Mouse (Mus musculus) CH12.LX (cell line): Measurements from ENCODE around the gene Chga. TPM values are rescaled to one million over a fixed set of nuclear protein-coding genes. Genes with fewer than 3 reads are reported as not detected.

ENCODE experiments used
- DNase-seq: peaks from one replicate; pipeline ENCODE4 v3.0.0-alpha.2; 2013; ENCODE audit errors: extremely low read depth
- H3K27ac ChIP-seq: 2 replicates; pipeline ENCODE4 v1.5.1; 2012; ENCODE audit warnings: low read depth, mild to moderate bottlenecking, control low read depth, moderate library complexity; ENCODE audit not compliant: insufficient read depth
- H3K27me3 ChIP-seq: replicated peaks from 2 replicates; pipeline ENCODE3; 2012; ENCODE audit warnings: inconsistent platforms
- H3K36me3 ChIP-seq, 2 experiments: replicated peaks in 1 of 2; 2 replicates each; pipeline versions ENCODE3 to v1.6.1; 2012; ENCODE audit warnings: inconsistent platforms in 1 of 2, low read length in 1 of 2, mild to moderate bottlenecking in 1 of 2, mixed read lengths in 1 of 2, moderate library complexity in 1 of 2; ENCODE audit not compliant: control insufficient read depth in 1 of 2, insufficient read depth in 1 of 2
- H3K4me1 ChIP-seq, 2 experiments: 2 replicates each; pipeline ENCODE4 v1.6.1; 2012; ENCODE audit warnings: inconsistent platforms in 1 of 2, moderate library complexity in 1 of 2; ENCODE audit not compliant: insufficient read depth in 2 of 2, control insufficient read depth in 1 of 2
- H3K4me2 ChIP-seq: 2 replicates; pipeline ENCODE4 v1.6.1; 2012; ENCODE audit warnings: low read depth, mild to moderate bottlenecking, control low read depth; ENCODE audit not compliant: poor library complexity, insufficient read depth, severe bottlenecking
- H3K4me3 ChIP-seq, 3 experiments: fragments of 150-350 bp in 1 of 3; sonication (generic) in 1 of 3; replicated peaks in 1 of 3; 2 replicates each; pipeline versions ENCODE3 to v1.5.1; 2011 to 2012; ENCODE audit warnings: low read depth in 2 of 3, low read length in 2 of 3, mild to moderate bottlenecking in 2 of 3, moderate library complexity in 2 of 3, control low read depth in 1 of 3, improper control_type of control experiment in 1 of 3, inconsistent platforms in 1 of 3, mixed read lengths in 1 of 3; ENCODE audit not compliant: poor library complexity in 1 of 3
- H3K79me2 ChIP-seq: replicated peaks from 2 replicates; pipeline ENCODE4 v1.6.1; 2012; ENCODE audit warnings: mild to moderate bottlenecking, moderate library complexity; ENCODE audit not compliant: control insufficient read depth, poor library complexity, insufficient read depth, severe bottlenecking; ENCODE audit errors: extremely low read depth
- H3K9ac ChIP-seq: 2 replicates; pipeline ENCODE4 v1.6.1; 2012; ENCODE audit warnings: low read depth, mild to moderate bottlenecking, control low read depth, moderate library complexity; ENCODE audit not compliant: insufficient read depth
- H3K9me3 ChIP-seq: replicated peaks from 2 replicates; pipeline ENCODE3; 2012; ENCODE audit warnings: low read length, inconsistent platforms, mixed read lengths
- BHLHE40 ChIP-seq: IDR thresholded peaks from 2 replicates; pipeline ENCODE4 v1.6.1; 2011; ENCODE audit warnings: mild to moderate bottlenecking, low read depth, low read length, improper control_type of control experiment
- CHD1 ChIP-seq: IDR thresholded peaks from 2 replicates; pipeline ENCODE4 v1.6.1; 2012; ENCODE audit warnings: low read depth, low read length, improper control_type of control experiment, inconsistent platforms
- CTCF ChIP-seq, 2 experiments: IDR thresholded peaks in 1 of 2; conservative IDR thresholded peaks in 1 of 2; 2 replicates each; pipeline ENCODE4 v1.5.1; 2011 to 2012; ENCODE audit warnings: low read depth in 2 of 2, low read length in 2 of 2, improper control_type of control experiment in 1 of 2, inconsistent platforms in 1 of 2, mild to moderate bottlenecking in 1 of 2, moderate library complexity in 1 of 2
- E2F4 ChIP-seq: IDR thresholded peaks from 2 replicates; pipeline ENCODE4 v1.6.1; 2011; ENCODE audit warnings: low read depth, low read length, improper control_type of control experiment; ENCODE audit not compliant: insufficient replicate concordance
- ELF1 ChIP-seq: IDR thresholded peaks from 2 replicates; pipeline ENCODE4 v1.6.1; 2014; ENCODE audit warnings: low read depth, mild to moderate bottlenecking, inconsistent platforms, low read length, improper control_type of control experiment
- ETS1 ChIP-seq: conservative IDR thresholded peaks from 2 replicates; pipeline ENCODE4 v1.6.1; 2012; ENCODE audit warnings: low read depth, mild to moderate bottlenecking, inconsistent platforms, low read length, improper control_type of control experiment, moderate library complexity
- HCFC1 ChIP-seq: IDR thresholded peaks from 2 replicates; pipeline ENCODE4 v1.6.1; 2012; ENCODE audit warnings: low read depth, mild to moderate bottlenecking, inconsistent platforms, low read length, improper control_type of control experiment
- IRF4 ChIP-seq: IDR thresholded peaks from 2 replicates; pipeline ENCODE4 v1.6.1; 2014; ENCODE audit warnings: low read depth, mild to moderate bottlenecking, inconsistent platforms, low read length, improper control_type of control experiment
- JUN ChIP-seq: IDR thresholded peaks from 2 replicates; pipeline ENCODE4 v1.6.1; 2011; ENCODE audit warnings: low read depth, mild to moderate bottlenecking, low read length, improper control_type of control experiment, moderate library complexity; ENCODE audit not compliant: insufficient read depth
- KAT2A ChIP-seq: IDR thresholded peaks from 2 replicates; pipeline ENCODE4 v1.6.1; 2012; ENCODE audit warnings: low read length, improper control_type of control experiment, inconsistent platforms; ENCODE audit not compliant: insufficient replicate concordance
- MAFK ChIP-seq: IDR thresholded peaks from 2 replicates; pipeline ENCODE4 v1.6.1; 2011; ENCODE audit warnings: low read length, improper control_type of control experiment; ENCODE audit not compliant: insufficient replicate concordance
- MAX ChIP-seq: IDR thresholded peaks from 2 replicates; pipeline ENCODE4 v1.6.1; 2011; ENCODE audit warnings: low read length, improper control_type of control experiment
- MXI1 ChIP-seq: IDR thresholded peaks from 2 replicates; pipeline ENCODE4 v1.6.1; 2011; ENCODE audit warnings: mild to moderate bottlenecking, low read depth, low read length, improper control_type of control experiment
- MYC ChIP-seq: IDR thresholded peaks from 2 replicates; pipeline ENCODE4 v1.6.1; 2011; ENCODE audit warnings: low read depth, mild to moderate bottlenecking, improper control_type of control experiment, low read length
- NRF1 ChIP-seq: IDR thresholded peaks from 2 replicates; pipeline ENCODE4 v1.6.1; 2014; ENCODE audit warnings: low read depth, mild to moderate bottlenecking, inconsistent platforms, low read length, improper control_type of control experiment, moderate library complexity
- POLR2A ChIP-seq: IDR thresholded peaks from 2 replicates; pipeline ENCODE4 v1.6.1; 2011; ENCODE audit warnings: low read depth, mild to moderate bottlenecking, improper control_type of control experiment, low read length
- POLR2AphosphoS2 ChIP-seq: IDR thresholded peaks from 2 replicates; pipeline ENCODE4 v1.6.1; 2011; ENCODE audit warnings: low read depth, low read length, improper control_type of control experiment
- RAD21 ChIP-seq: IDR thresholded peaks from 2 replicates; pipeline ENCODE4 v1.6.1; 2011; ENCODE audit warnings: low read depth, mild to moderate bottlenecking, low read length, improper control_type of control experiment, moderate library complexity
- RCOR1 ChIP-seq: conservative IDR thresholded peaks from 2 replicates; pipeline ENCODE4 v1.6.1; 2012; ENCODE audit warnings: low read depth, mild to moderate bottlenecking, inconsistent platforms, low read length, improper control_type of control experiment
- SIN3A ChIP-seq: IDR thresholded peaks from 2 replicates; pipeline ENCODE4 v1.6.1; 2012; ENCODE audit warnings: low read length, improper control_type of control experiment, inconsistent platforms
- SMC3 ChIP-seq: IDR thresholded peaks from 2 replicates; pipeline ENCODE4 v1.6.1; 2011; ENCODE audit warnings: low read depth, low read length, improper control_type of control experiment
- TBP ChIP-seq: conservative IDR thresholded peaks from 2 replicates; pipeline ENCODE4 v1.6.1; 2011; ENCODE audit warnings: low read depth, low read length, improper control_type of control experiment
- UBTF ChIP-seq: IDR thresholded peaks from 2 replicates; pipeline ENCODE4 v1.6.1; 2012; ENCODE audit warnings: low read depth, mild to moderate bottlenecking, inconsistent platforms, low read length, improper control_type of control experiment, moderate library complexity
- ZC3H11A ChIP-seq: IDR thresholded peaks from 2 replicates; pipeline ENCODE4 v1.6.1; 2012; ENCODE audit warnings: low read depth, mild to moderate bottlenecking, inconsistent platforms, low read length, improper control_type of control experiment
- ZNF384 ChIP-seq: IDR thresholded peaks from 2 replicates; pipeline ENCODE4 v1.6.1; 2012; ENCODE audit warnings: low read depth, low read length, improper control_type of control experiment, inconsistent platforms
- dilution Hi-C: fragments of 300-500 bp; cut with MboI; formaldehyde crosslinking; loops from 2 replicates; pipeline ENCODE4 v1.14.3; 2020; ENCODE audit warnings: low sequenced_read_pairs; ENCODE audit not compliant: extremely low pct_unique_long_range_greater_than_20kb, extremely low pct_ligation_motif_present
- in situ Hi-C: fragments of 300-500 bp; cut with MboI; formaldehyde crosslinking; loops from 3 replicates; pipeline ENCODE4 v1.14.3; 2019; ENCODE audit warnings: low sequenced_read_pairs, low pct_ligation_motif_present, low pct_unique_long_range_greater_than_20kb, mixed read lengths
- polyA plus RNA-seq: library from polyadenylated mRNA; unstranded; fragments of >175 nt; gene quantifications from 2 replicates; pipeline ENCODE4 v1.2.1, GENCODE M21; 2012; ENCODE audit warnings: low read depth; ENCODE audit not compliant: insufficient read length
- total RNA-seq, 2 experiments: library from RNA; depleted of rRNA; stranded (reverse); fragments of 300-350 nt in 1 of 2; fragments of >200 nt in 1 of 2; gene quantifications; 2 replicates each; pipeline ENCODE4 v1.2.3; 2012 to 2014

The Chga gene
- total and polyA plus RNA-seq, 3 experiments, result not detected

DNA sequence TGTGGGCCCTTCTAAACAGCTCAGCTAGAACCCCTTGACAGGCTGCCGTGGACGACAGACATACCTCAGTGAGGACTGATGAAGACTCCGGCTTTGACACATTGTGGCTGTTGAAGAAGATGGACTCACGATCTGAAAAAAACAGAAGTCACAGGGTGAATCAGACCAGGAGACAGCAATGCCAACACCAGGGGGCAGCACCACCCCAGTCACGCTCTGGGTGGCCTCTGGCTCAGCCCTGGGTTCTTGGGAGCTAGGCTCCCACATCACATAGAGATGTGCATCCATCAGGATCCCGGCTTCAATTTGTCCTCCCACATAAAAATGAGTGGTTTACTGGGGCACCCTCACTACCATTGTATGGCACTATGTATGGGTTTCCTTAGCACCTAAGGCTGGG, 24.3 kb downstream of the Chga start:
- TF ChIP-seq ZC3H11A (peak; percentile 78), RAD21 (peak; percentile 83), JUN (no peak), RCOR1 (no peak), ZNF384 (peak; percentile 79), POLR2A (no peak), CTCF (conservative IDR thresholded peaks at IDR 0.05 in 1 of 2, IDR thresholded peaks at IDR 0.05 in 1 of 2; ENCODE audit: low read depth in 2 of 2, low read length in 2 of 2) (peak; percentile 51 to 90), HCFC1 (no peak), SMC3 (peak; percentile 97), MAX (no peak), TBP (no peak), SIN3A (no peak), IRF4 (peak; percentile 40; the same call in 1 of the 2 replicates), UBTF (no peak), MXI1 (no peak), NRF1 (0 out of 2 replicates have a peak, but pooled peaks have one; percentile 15)
- H3K27ac ChIP-seq, result no peak overlapping the region
- no peaks in the 10 kb centered on the region for H3K9me3 ChIP-seq
- peak; percentile 69 for DNase-seq
- no peak overlapping the region for H3K9ac ChIP-seq
- no peaks in the 10 kb centered on the region for H3K27me3 ChIP-seq
- H3K79me2 ChIP-seq, result no peaks in the 10 kb centered on the region
- H3K4me2 ChIP-seq, result no peak overlapping the region
- no peak overlapping the region for H3K4me3 ChIP-seq
- H3K4me1 ChIP-seq, result peaks cover 7 to 41% of the 10 kb centered on the region in 2 experiments
- H3K36me3 ChIP-seq, result peaks cover 37 to 95% of the 10 kb centered on the region in 2 experiments
- in situ Hi-C loops (loop anchor here (5.0 kb wide), 1 partner anchor 128 kb away; no protein-coding TSS in a partner anchor), dilution Hi-C loops (no loop called here)

DNA sequence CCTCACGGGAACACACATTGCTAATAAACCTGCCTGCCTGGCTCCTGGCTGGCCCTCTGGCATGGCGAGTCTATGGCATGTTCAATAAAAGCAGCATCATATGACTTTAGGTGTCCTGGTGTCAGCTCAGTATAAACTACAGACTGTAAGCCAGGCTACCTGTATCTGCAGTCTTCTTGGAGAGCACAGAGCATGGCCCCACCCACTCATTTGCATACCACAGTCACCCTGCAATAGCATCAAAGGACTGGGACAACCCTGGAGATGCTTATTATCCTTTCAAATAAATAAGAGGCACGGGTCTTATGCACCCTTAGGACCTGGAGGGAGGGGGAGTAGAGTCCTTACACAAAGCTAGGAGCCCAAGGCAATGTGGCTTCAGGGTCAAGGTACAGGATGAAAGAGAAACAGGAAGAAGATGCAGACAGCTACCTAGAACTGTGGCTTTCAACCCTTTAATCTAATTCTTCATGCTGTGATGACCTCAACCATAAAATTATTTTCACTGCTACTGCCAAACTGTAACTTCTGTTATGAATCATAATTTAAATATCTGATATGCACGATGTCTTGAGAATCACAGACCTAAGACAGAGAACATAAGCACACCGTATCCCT, 26.9 kb downstream of the Chga start:
- DNase-seq, result peak; percentile 50
- H3K4me1 ChIP-seq, result peaks cover 7 to 50% of the 10 kb centered on the region in 2 experiments
- in situ Hi-C loops, result no loop called here
- H3K27ac ChIP-seq, result no peak overlapping the region
- H3K4me3 ChIP-seq, result no peak overlapping the region
- H3K36me3 ChIP-seq, result peaks cover 50 to 97% of the 10 kb centered on the region in 2 experiments
- H3K9ac ChIP-seq, result no peak overlapping the region
- no peaks in the 10 kb centered on the region for H3K9me3 ChIP-seq
- H3K79me2 ChIP-seq, result no peaks in the 10 kb centered on the region
- no peaks in the 10 kb centered on the region for H3K27me3 ChIP-seq
- dilution Hi-C loops, result no loop called here
- H3K4me2 ChIP-seq, result no peak overlapping the region
- TF ChIP-seq CHD1 (no peak), ETS1 (no peak), ELF1 (no peak), KAT2A (no peak), MXI1 (no peak), MAFK (no peak), MYC (no peak), BHLHE40 (no peak), E2F4 (no peak), POLR2AphosphoS2 (no peak)
